Mouse (Mus musculus): ENCODE results near the gene Efcab6.

DNA sequence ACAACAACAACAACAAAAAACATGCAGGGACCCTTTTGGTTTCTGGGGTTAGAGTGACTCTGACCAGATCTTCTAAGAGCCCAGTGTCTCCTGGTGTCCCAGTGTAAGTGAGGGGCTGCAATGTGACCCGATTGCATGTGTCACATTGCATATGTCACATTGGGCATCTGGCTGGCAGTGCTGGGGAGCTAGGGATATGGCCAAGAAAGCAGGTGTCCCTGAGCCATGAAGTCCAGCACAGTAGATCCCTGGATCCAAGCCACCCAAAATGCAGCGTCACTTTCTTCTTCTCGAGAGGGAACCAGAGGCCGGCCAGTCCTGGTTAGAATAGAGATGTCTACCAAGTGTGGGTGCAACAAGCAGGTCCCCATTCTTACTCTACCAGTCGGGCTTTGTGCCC, 199.6 kb downstream of the Efcab6 start:
- TF ChIP-seq POLR2A (IDR thresholded peaks at IDR 0.05; ENCODE audit: control insufficient read depth, low read depth, low read length) (no peak), CTCF (IDR thresholded peaks at IDR 0.05; ENCODE audit: control insufficient read depth, insufficient read depth, insufficient replicate concordance, low read depth, low read length) (no peak)
